Mouse (Mus musculus): ENCODE measurements around the gene H2-Q7.
"Not testable (repeated sequence)": the region's sequence is repeated elsewhere in the genome, so short reads cannot be mapped to it uniquely, and the experiment has no call there.

The H2-Q7 gene

DNA sequence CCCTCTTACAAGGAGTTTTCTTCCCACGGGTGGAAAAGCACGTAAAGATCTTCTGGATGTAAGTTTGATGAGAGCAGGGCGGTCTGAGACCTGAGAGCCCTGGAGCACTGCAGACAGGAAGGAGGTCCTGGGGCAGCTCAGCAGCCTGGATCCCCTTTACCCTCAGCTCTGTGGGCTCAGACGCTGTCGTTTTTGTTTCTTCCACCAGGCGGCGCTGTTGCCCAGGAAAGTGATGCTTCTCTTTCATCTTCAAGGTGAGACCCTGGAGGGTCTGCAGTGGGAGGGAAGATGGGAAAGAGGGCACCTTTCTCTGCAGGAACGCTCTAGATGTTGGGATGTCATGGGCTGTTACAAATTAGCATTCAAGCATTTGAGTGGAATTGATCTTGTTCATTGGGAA, 4.1 kb upstream of the H2-Q7 start:
- in situ Hi-C loops (cut with MboI; ENCODE audit: unreplicated experiment in 2 of 2) = not testable (repeated sequence)

GRCm38 (mm10) chr17:35435577-35435976, 3.4 kb upstream of the H2-Q7 start:
- in situ Hi-C loops (cut with MboI; ENCODE audit: unreplicated experiment in 2 of 2) = not testable (repeated sequence)

- in situ Hi-C loops (cut with MboI; ENCODE audit: unreplicated experiment in 2 of 2) = not testable (repeated sequence)
These were observed 1.5 kb upstream of the H2-Q7 start for GRCm38 (mm10) chr17:35437386-35437936.

DNA sequence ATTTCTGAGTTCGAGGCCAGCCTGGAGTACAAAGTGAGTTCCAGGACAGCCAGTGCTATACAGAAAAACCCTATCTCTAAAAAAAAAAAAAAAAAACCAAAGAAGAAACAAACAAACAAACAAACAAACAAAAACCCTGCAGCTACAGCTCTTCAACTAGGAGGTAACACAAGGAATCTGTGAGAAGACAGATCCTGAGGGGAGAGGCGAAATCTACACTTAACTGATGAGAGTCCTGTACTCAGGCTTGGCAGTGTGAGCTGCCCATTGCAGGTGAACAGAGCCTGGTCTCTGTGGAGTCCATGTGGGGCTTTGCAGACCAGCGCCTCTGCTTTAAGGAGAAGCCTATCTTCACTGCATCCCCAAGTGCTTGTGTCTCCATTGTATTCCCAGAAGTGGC, 560 bp upstream of the H2-Q7 start:
- in situ Hi-C loops (cut with MboI; ENCODE audit: unreplicated experiment in 2 of 2) = not testable (repeated sequence)

DNA sequence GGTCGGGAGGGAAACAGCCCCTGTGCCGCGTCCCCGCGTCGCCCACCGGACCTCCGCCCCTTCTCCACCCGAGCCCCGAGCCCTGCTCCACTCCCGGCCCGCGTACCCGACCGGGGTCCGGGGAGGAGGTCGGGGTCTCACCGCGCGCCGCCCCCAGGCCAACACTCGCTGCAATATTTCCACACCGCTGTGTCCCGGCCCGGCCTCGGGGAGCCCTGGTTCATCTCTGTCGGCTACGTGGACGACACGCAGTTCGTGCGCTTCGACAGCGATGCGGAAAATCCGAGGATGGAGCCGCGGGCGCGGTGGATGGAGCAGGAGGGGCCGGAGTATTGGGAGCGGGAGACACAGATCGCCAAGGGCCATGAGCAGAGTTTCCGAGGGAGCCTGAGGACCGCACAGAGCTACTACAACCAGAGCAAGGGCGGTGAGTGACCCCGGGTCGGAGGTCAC, 366 bp downstream of the H2-Q7 start:
- in situ Hi-C loops (cut with MboI; ENCODE audit: unreplicated experiment in 2 of 2) = not testable (repeated sequence)

DNA sequence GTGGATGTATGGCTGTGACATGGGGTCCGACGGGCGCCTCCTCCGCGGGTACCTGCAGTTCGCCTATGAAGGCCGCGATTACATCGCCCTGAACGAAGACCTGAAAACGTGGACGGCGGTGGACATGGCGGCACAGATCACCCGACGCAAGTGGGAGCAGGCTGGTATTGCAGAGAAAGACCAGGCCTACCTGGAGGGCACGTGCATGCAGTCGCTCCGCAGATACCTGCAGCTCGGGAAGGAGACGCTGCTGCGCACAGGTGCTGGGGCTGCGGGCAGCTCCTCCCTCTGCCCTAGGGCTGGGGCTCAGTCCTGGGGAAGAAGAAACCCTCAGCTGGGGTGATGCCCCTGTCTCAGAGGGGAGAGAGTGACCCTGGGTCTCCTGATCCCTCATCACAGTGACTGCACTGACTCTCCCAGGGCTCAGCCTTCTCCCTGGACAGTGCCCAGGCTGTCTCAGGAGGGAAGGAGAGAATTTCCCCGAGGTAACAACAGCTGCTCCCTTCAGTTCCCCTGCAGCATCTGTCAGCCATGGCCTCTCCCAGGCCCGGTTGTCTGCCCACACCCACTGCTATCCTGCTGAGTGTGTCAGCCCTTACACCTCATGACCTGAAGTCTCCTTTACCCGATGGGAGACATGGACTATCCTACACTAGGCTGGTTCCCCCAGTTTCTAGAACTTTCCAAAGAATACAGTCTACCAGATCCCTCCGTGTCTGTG, 1.1 kb downstream of the H2-Q7 start:
- in situ Hi-C loops (cut with MboI; ENCODE audit: unreplicated experiment in 2 of 2) = not testable (repeated sequence)

- in situ Hi-C loops (cut with MboI; ENCODE audit: unreplicated experiment in 2 of 2) = not testable (repeated sequence)
These were observed 3.4 kb downstream of the H2-Q7 start for GRCm38 (mm10) chr17:35442376-35442775.

- in situ Hi-C loops (cut with MboI; ENCODE audit: unreplicated experiment in 2 of 2) = not testable (repeated sequence)
These were observed 5.6 kb downstream of the H2-Q7 start for GRCm38 (mm10) chr17:35444510-35444909.

DNA sequence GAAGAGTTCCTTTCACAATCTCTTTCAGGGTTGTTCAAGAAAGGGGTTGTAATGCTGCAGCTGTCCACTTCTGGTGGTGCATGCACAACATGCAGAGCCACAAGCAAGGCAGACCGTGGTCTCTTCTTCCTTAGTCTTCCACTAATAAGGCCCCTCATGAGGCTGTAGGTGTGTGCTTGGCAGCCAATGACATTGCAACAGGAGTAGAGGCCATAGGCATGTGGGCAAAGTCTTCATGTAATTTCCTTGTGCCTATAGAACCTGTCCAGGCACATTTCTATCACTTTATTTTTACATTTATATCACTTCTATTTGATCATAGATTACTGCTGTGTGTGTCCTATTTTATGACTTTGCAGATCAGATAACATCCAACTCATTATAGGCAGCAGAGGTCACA, 19.3 kb downstream of the H2-Q7 start:
- in situ Hi-C loops (cut with MboI; ENCODE audit: unreplicated experiment in 2 of 2) = not testable (repeated sequence)

DNA sequence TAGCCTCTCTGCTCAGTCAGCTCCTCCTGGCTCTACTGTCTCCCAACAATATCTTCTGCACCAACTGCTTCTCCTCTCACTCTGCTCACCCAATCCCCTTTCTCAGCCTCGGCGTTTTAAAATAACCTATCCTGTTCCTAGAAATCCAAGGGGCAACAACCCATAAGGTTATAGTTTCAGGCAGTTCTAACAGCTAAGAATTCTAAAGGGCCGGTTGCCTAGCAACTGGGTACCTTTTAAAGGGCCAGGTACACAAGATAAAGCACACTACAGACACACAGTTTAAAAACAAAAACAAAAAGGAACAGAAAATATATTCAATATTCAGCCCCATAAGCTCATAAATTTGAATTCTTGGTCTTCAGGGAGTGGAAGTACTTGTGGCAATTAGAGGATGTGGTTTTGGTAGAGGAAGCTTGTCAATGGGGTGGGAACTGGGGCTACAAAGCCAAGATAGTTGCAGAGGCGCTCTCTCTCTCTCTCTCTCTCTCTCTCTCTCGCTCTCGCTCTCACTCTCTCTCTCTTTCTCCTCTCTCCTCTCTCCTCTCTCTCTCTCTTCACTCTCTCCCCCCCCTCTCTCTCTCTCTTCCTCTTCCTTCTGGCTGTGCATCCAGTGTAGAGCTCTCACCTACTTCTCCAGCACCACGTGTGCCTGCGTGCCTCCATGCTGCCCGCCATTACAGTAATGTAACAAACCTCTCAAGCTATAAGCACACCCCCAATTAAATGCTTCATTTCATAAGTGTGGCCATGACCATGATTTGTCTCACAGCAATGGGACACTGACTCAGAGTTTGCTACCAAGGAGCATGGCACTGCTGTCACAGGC, 21.8 kb downstream of the H2-Q7 start:
- in situ Hi-C loops (cut with MboI; ENCODE audit: unreplicated experiment in 2 of 2) = not testable (repeated sequence)

- in situ Hi-C loops (cut with MboI; ENCODE audit: unreplicated experiment in 2 of 2) = not testable (repeated sequence)
These were observed 26.7 kb downstream of the H2-Q7 start for GRCm38 (mm10) chr17:35465651-35466050.

DNA sequence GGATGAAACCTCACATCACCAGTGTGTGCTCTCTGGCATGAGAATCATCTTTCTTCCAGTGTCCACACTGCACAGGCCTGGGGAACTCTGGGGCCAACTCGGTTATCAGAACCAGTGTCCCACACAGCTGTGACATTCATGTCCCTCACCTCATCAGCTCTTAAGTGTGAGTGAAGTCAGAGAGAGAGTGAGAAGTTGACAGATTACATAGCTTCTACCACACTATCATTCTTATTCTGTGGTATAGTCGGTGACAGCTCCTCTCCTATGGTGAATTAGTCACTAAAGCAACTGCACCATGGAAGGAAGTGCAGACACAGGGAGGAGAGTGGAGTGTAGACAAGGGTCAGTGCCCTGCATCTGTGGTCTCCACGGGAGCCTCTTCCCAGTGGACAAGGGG, 30.0 kb downstream of the H2-Q7 start:
- in situ Hi-C loops (cut with MboI; ENCODE audit: unreplicated experiment in 2 of 2) = not testable (repeated sequence)

GRCm38 (mm10) chr17:35469842-35470751, 31.1 kb downstream of the H2-Q7 start, which contains the start of gene H2-Q10:
Gene H2-Q10 (plus strand): TSS chr17:35470089.
- in situ Hi-C loops (cut with MboI; ENCODE audit: unreplicated experiment in 2 of 2) = no loop called here

- in situ Hi-C loops (cut with MboI; ENCODE audit: unreplicated experiment in 2 of 2) = no loop called here
These were observed 45.1 kb downstream of the H2-Q7 start for GRCm38 (mm10) chr17:35484066-35484465.

DNA sequence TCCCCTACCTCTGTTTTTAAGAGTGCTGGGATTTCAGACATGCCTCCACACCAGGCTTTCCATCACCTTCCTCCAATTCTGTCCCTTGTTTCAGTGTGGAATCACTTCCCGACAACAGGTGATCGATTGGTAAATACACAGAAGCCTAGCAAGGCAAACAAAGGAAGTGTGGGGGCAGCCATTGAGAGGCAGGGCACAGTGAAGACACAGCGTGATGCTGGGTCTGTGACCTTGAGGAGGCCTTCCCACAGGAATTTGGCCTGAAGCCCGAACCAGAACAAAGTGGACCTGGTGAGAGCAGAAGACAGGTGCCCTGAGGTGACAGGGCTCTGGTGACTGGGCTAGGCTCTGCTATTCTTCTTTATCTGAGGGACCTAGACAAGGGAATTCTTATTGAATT, 46.7 kb downstream of the H2-Q7 start:
- in situ Hi-C loops (cut with MboI; ENCODE audit: unreplicated experiment in 2 of 2) = no loop called here

GRCm38 (mm10) chr17:35486726-35487125, 47.8 kb downstream of the H2-Q7 start:
- in situ Hi-C loops (cut with MboI; ENCODE audit: unreplicated experiment in 2 of 2) = no loop called here

GRCm38 (mm10) chr17:35488041-35488440, 49.1 kb downstream of the H2-Q7 start:
- in situ Hi-C loops (cut with MboI; ENCODE audit: unreplicated experiment in 2 of 2) = no loop called here

DNA sequence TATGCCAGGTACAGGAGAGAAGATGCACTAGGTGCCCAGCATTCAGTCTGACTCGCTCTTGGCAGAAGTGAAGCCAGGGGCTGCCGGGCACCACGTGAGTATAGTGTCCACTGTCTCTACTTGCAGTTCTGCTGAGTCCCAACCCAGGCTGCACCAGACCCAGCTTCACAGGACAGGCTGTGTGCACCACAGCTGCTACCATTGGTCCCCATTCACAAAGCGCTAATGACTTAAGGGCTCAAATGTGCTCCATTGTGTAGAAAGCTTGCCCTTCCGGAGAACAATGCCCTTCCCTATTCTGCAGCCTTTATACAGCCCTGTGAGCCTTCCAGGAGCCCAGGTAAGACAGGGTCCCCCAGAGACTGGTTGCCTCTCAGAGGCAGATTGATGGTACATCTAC, 51.4 kb downstream of the H2-Q7 start:
- in situ Hi-C loops (cut with MboI; ENCODE audit: unreplicated experiment in 2 of 2) = no loop called here
